Mouse (Mus musculus): Measurements from ENCODE around the gene Nup107. TPM values are rescaled to one million over a fixed set of nuclear protein-coding genes. Genes with fewer than 3 reads are reported as not detected.

Nup107 gene
- polyA plus RNA-seq, 1 experiment from 2014 or later, result 34.9 TPM

- H3K9me3 ChIP-seq (replicated peaks; ENCODE audit: low read length), result no peaks in the 10 kb centered on the region
- peaks cover 49% of the 10 kb centered on the region; the same call in 1 of the 2 replicates for H3K36me3 ChIP-seq (ENCODE audit: insufficient read depth, low read length)
- no peak overlapping the region for H3K9ac ChIP-seq (ENCODE audit: low read depth, low read length)
- no peak overlapping the region for H3K4me3 ChIP-seq (replicated peaks; ENCODE audit: low read depth, low read length)
- no peaks in the 10 kb centered on the region for H3K4me1 ChIP-seq (replicated peaks; ENCODE audit: insufficient read depth, low read length)
- H3K4me2 ChIP-seq (ENCODE audit: low read length), result no peak overlapping the region
- no peak for ATAC-seq (replicated peaks; ENCODE audit: low FRiP score, low read depth)
- no peaks in the 10 kb centered on the region for H3K27me3 ChIP-seq (ENCODE audit: insufficient read depth, low read length)
- TF ChIP-seq CTCF (IDR thresholded peaks at IDR 0.05; ENCODE audit: low read depth), result no peak
- 95% methylated on average over 17 of the region's 17 CpGs for WGBS
- H3K27ac ChIP-seq, result no peak overlapping the region
- DNase-seq (ENCODE audit: low spot score), result no peak
These were observed 11.3 kb downstream of the Nup107 start for GRCm38 (mm10) chr10:117781021-117781725.

GRCm38 (mm10) chr10:117780306-117780911 lies 12.1 kb downstream of the Nup107 start:
- Histone ChIP-seq H3K9me3 (replicated peaks; ENCODE audit: low read length) (no peaks in the 10 kb centered on the region), H3K27ac (no peak overlapping the region), H3K9ac (ENCODE audit: low read depth, low read length) (no peak overlapping the region), H3K4me3 (replicated peaks; ENCODE audit: low read depth, low read length) (no peak overlapping the region), H3K27me3 (ENCODE audit: insufficient read depth, low read length) (no peaks in the 10 kb centered on the region), H3K4me1 (replicated peaks; ENCODE audit: insufficient read depth, low read length) (no peaks in the 10 kb centered on the region), H3K4me2 (ENCODE audit: low read length) (no peak overlapping the region), H3K36me3 (ENCODE audit: insufficient read depth, low read length) (peaks cover 53% of the 10 kb centered on the region; the same call in 1 of the 2 replicates)
- no peak for TF ChIP-seq CTCF (IDR thresholded peaks at IDR 0.05; ENCODE audit: low read depth)
- 94% methylated on average over 6 of the region's 6 CpGs for WGBS
- DNase-seq (ENCODE audit: low spot score), result no peak
- no peak for ATAC-seq (replicated peaks; ENCODE audit: low FRiP score, low read depth)

GRCm38 (mm10) chr10:117779581-117780305 lies 12.8 kb downstream of the Nup107 start:
- TF ChIP-seq CTCF (IDR thresholded peaks at IDR 0.05; ENCODE audit: low read depth), result no peak
- no peak for ATAC-seq (replicated peaks; ENCODE audit: low FRiP score, low read depth)
- WGBS, result 90% methylated on average over 8 of the region's 8 CpGs

GRCm38 (mm10) chr10:117778951-117779350 lies 13.6 kb downstream of the Nup107 start:
- no peak for ATAC-seq (replicated peaks; ENCODE audit: low FRiP score, low read depth)
- Histone ChIP-seq H3K27ac (no peak overlapping the region), H3K9ac (ENCODE audit: low read depth, low read length) (no peak overlapping the region), H3K36me3 (ENCODE audit: insufficient read depth, low read length) (peaks cover 55% of the 10 kb centered on the region; the same call in 1 of the 2 replicates), H3K4me1 (replicated peaks; ENCODE audit: insufficient read depth, low read length) (no peaks in the 10 kb centered on the region), H3K27me3 (ENCODE audit: insufficient read depth, low read length) (no peaks in the 10 kb centered on the region), H3K4me2 (ENCODE audit: low read length) (no peak overlapping the region), H3K9me3 (replicated peaks; ENCODE audit: low read length) (no peaks in the 10 kb centered on the region), H3K4me3 (replicated peaks; ENCODE audit: low read depth, low read length) (no peak overlapping the region)
- DNase-seq (ENCODE audit: low spot score), result no peak
- 79% methylated on average over 4 of the region's 4 CpGs for WGBS
- no peak for TF ChIP-seq CTCF (IDR thresholded peaks at IDR 0.05; ENCODE audit: low read depth)

More at GRCm38 (mm10) chr10:117779581-117780305, 12.8 kb downstream of the Nup107 start:
- H3K27ac ChIP-seq, result no peak overlapping the region
- H3K4me2 ChIP-seq (ENCODE audit: low read length), result no peak overlapping the region
- peaks cover 53% of the 10 kb centered on the region; the same call in 1 of the 2 replicates for H3K36me3 ChIP-seq (ENCODE audit: insufficient read depth, low read length)
- DNase-seq (ENCODE audit: low spot score), result no peak
- no peaks in the 10 kb centered on the region for H3K4me1 ChIP-seq (replicated peaks; ENCODE audit: insufficient read depth, low read length)
- no peak overlapping the region for H3K4me3 ChIP-seq (replicated peaks; ENCODE audit: low read depth, low read length)
- no peaks in the 10 kb centered on the region for H3K9me3 ChIP-seq (replicated peaks; ENCODE audit: low read length)
- H3K27me3 ChIP-seq (ENCODE audit: insufficient read depth, low read length), result no peaks in the 10 kb centered on the region
- H3K9ac ChIP-seq (ENCODE audit: low read depth, low read length), result no peak overlapping the region

GRCm38 (mm10) chr10:117778328-117778910 lies 14.1 kb downstream of the Nup107 start:
- WGBS, result 86% methylated on average over 12 of the region's 12 CpGs
- H3K9me3 ChIP-seq (replicated peaks; ENCODE audit: low read length), result no peaks in the 10 kb centered on the region
- no peaks in the 10 kb centered on the region for H3K27me3 ChIP-seq (ENCODE audit: insufficient read depth, low read length)
- H3K4me1 ChIP-seq (replicated peaks; ENCODE audit: insufficient read depth, low read length), result no peaks in the 10 kb centered on the region
- H3K4me2 ChIP-seq (ENCODE audit: low read length), result no peak overlapping the region
- TF ChIP-seq CTCF (IDR thresholded peaks at IDR 0.05; ENCODE audit: low read depth), result no peak
- peaks cover 55% of the 10 kb centered on the region; the same call in 1 of the 2 replicates for H3K36me3 ChIP-seq (ENCODE audit: insufficient read depth, low read length)
- no peak overlapping the region for H3K4me3 ChIP-seq (replicated peaks; ENCODE audit: low read depth, low read length)
- DNase-seq (ENCODE audit: low spot score), result no peak
- no peak overlapping the region for H3K9ac ChIP-seq (ENCODE audit: low read depth, low read length)
- H3K27ac ChIP-seq, result no peak overlapping the region
- ATAC-seq (replicated peaks; ENCODE audit: low FRiP score, low read depth), result no peak

All from kidney, postnatal 0 days (tissue).